In the genomic region with DNA sequence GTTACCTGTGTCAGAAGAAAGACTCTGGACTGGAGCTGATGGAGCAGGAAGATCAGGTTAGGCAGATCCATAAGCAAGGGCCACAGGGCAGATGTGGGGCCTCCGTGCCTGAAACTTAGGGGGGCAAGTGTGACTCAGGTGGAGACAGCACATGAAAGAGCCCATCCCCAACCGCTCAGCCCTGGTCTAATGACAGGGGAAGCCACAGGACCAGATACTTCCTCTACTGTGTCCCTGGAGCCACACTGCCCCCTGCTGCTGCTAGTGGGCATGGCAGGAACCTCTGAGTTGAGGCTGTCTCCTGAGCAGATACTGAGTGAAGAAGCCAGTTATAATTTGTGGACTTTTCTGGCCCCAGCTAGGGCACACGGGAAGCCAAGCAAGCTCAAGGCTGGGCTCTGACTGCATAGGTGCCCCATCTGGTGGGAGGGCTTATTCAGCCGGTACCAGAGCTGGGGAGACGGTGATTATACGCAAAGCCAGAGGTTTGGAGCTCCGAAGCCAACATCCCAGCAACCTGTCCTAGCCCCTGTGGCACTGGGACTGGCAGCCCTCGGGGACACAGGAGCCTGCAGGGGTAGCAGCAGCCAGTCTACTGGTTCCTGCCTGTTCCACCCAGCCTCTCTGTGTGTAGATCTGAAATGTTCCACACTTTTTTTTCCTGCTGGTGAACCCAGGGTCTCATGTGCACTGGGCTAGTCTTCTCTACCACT, we compare ENCODE assay signal across 1 mouse cellular context.
A peak's percentile ranks its signal among the peaks of the same experiment; 100 is the strongest.
TF ChIP-seq lines count a peak whose summit lies in the region.

No protein-coding gene starts in this region.

TF ChIP-seq in CH12.LX, 34 proteins besides CTCF, POLR2A, EP300 and RAD21 (continued from another document):
- TF ChIP-seq TBP (conservative IDR thresholded peaks at IDR 0.05; ENCODE audit: low read depth, low read length): no peak
- TF ChIP-seq ZMIZ1 (IDR thresholded peaks at IDR 0.05; ENCODE audit: low read depth, low read length): no peak
- peak; percentile 48; the same call in 1 of the 2 replicates for TF ChIP-seq NELFE (IDR thresholded peaks at IDR 0.05; ENCODE audit: low read depth, low read length)
- TF ChIP-seq SIN3A (IDR thresholded peaks at IDR 0.05; ENCODE audit: low read length): peak; percentile 77
- TF ChIP-seq BHLHE40 (IDR thresholded peaks at IDR 0.05; ENCODE audit: low read depth, low read length): peak; percentile 59; the same call in 1 of the 2 replicates
- TF ChIP-seq USF1 (IDR thresholded peaks at IDR 0.05; ENCODE audit: low read depth, low read length): no peak
- TF ChIP-seq CHD2 (IDR thresholded peaks at IDR 0.05; ENCODE audit: low read length): no peak
- no peak for TF ChIP-seq POLR2AphosphoS2 (IDR thresholded peaks at IDR 0.05; ENCODE audit: low read depth, low read length)
- no peak for TF ChIP-seq JUN (IDR thresholded peaks at IDR 0.05; ENCODE audit: insufficient read depth, low read depth, low read length)
- no peak for TF ChIP-seq KAT2A (IDR thresholded peaks at IDR 0.05; ENCODE audit: insufficient replicate concordance, low read length)
- TF ChIP-seq MXI1 (IDR thresholded peaks at IDR 0.05; ENCODE audit: low read depth, low read length): no peak; the same call in 1 of the 2 replicates
